Mouse (Mus musculus): ENCODE data around the gene Tmem169.

The Tmem169 gene

DNA sequence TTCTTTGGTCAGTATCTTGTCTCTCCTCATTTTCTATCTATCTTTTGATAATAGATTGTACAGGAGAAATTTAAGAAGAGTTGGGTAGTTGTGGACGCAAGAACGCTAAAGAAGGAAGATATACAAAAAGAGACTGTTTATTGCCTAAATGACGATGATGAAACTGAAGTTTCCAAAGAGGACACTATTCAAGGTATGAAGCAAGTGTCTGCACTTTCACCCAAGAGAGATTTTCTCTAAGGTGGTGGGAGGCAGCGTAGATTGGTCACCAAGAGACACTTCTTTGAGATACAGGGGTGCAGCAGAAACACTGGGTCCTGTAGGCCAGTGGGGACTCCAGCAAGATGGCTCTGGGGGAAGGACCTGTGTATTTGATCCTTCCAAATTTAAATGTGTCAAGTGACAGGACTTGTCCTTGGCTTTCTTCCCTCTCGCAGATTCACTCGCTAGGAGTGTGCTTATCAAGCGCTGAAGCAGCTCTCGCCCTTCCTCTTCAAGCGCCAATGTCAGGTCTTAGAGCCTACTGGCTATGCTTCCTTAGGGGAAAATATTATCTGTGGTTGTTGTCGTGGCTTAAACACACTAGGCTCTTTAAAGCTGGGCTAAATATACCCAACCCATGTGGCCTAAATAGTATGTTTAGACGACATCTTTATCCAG, 42.1 kb downstream of the Tmem169 start:
- no peak for DNase-seq

DNA sequence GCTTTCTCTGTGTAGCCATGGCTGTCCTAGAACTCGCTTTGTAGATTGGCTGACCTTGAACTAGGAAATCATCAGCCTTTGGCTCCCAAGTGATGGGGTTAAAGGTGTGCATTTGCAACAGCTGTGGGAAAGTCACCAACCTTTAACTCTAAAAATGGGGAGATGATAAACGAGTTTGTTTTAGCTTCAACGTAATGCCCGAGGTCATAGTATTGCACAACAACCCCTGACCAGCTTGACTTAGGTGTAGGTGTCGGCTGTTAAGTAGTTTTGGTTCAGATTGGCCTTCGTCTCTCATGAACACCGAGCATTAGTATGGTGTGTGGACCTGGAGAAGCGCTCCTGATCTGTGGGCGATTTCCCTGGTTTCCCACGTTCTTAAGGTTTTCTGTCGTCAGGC, 50.6 kb downstream of the Tmem169 start:
- DNase-seq = no peak

GRCm38 (mm10) chr1:72336780-72337179, 52.6 kb downstream of the Tmem169 start:
- no peak for DNase-seq

GRCm38 (mm10) chr1:72338341-72338740, 54.2 kb downstream of the Tmem169 start:
- DNase-seq = no peak

DNA sequence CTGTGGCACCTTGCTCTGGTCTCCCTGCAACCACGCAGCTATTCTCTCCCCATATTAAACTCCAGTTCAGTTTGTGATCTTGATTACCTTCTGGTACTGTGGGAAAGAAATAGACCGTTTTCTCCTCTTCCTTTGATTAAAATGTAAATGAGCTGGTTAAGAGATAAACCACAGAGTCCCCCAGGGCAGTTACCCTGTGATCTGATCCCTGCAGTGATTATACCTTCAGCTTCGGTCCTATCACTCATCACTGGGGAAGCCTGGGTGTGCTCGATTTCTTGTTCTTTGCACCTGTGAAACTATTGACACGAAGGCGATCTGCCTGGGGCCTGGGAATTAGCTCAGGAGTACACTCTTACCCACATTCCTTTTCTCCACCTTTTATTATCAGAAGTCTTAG, 63.7 kb downstream of the Tmem169 start:
- DNase-seq = no peak

Data from spleen, adult 18-20 months (tissue).